Comparison of ENCODE assay signal across 21 mouse cellular contexts in the genomic region with DNA sequence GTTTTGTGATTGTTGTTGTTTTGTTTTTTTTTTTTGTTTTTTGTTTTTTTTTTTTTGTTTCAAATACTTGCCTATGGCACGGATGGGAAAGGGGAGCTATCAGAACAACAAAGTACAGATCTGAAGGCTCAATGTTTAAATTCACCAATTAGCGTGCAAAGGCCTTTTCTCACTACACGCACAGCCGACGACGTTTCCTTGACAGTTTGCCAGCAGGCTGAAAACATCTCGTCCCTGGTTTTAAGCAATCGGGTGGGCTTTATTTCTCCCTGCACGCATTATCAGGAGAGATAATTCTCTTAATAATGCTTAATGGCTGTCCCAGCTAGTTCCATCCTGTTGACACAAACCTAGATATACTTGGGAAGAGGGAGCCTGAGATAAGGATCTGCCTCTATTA.
"Had no signal": no experiment of that assay in that cellular context is flagged by ENCODE, and none has a peak within 500 bp of the region (broad histone marks: within the 10 kb centered on the region; RNA-seq: fewer than 3 reads in every experiment).

No protein-coding gene starts in this region.

- ATAC-seq: liver, postnatal 0 days; midbrain, embryonic 15.5 days had no signal

- H3K4me3 ChIP-seq: kidney, embryonic 15.5 days; limb, embryonic 12.5 days; limb, embryonic 15.5 days; midbrain, embryonic 15.5 days; myocyte; neural tube, embryonic 13.5 days; stomach, embryonic 15.5 days had no signal

- H3K9me3 ChIP-seq: kidney, embryonic 15.5 days; limb, embryonic 12.5 days; limb, embryonic 15.5 days; midbrain, embryonic 15.5 days; neural tube, embryonic 13.5 days; stomach, embryonic 15.5 days had no signal

- H3K36me3 ChIP-seq: kidney, embryonic 15.5 days; limb, embryonic 12.5 days; limb, embryonic 15.5 days; midbrain, embryonic 15.5 days; neural tube, embryonic 13.5 days; stomach, embryonic 15.5 days had no signal

- H3K4me1 ChIP-seq: midbrain, embryonic 15.5 days; stomach, embryonic 15.5 days had no signal

- H3K27ac ChIP-seq: kidney, embryonic 15.5 days; limb, embryonic 12.5 days; limb, embryonic 15.5 days; liver, embryonic 14.5 days; midbrain, embryonic 15.5 days; neural tube, embryonic 13.5 days; stomach, embryonic 15.5 days had no signal

- DNase-seq: kidney, adult 8-10 months; kidney, postnatal 10 days; kidney, postnatal 36 days; left cerebral cortex, postnatal 4 days; liver, postnatal 0 days; lung, postnatal 14 days; lung, postnatal 4 days; retina, postnatal 1 day; right cerebral cortex, postnatal 25 days; spleen, adult 18-20 months; thymus, postnatal 25 days had no signal

- H3K9ac ChIP-seq: kidney, embryonic 15.5 days; limb, embryonic 12.5 days; limb, embryonic 15.5 days; liver, embryonic 14.5 days; liver, postnatal 0 days; midbrain, embryonic 15.5 days; neural tube, embryonic 13.5 days; stomach, embryonic 15.5 days had no signal

- H3K27me3 ChIP-seq: kidney, embryonic 15.5 days; limb, embryonic 12.5 days; limb, embryonic 15.5 days; neural tube, embryonic 13.5 days; stomach, embryonic 15.5 days had no signal

- H3K4me2 ChIP-seq: kidney, embryonic 15.5 days; limb, embryonic 12.5 days; limb, embryonic 15.5 days; liver, embryonic 11.5 days; midbrain, embryonic 11.5 days; midbrain, embryonic 15.5 days; neural tube, embryonic 13.5 days; stomach, embryonic 15.5 days had no signal
